Mouse (Mus musculus) layer of hippocampus, adult 9-11 months (tissue): ENCODE results near the gene Rabgap1l.
"Not testable (repeated sequence)": the region's sequence is repeated elsewhere in the genome, so short reads cannot be mapped to it uniquely, and the experiment has no call there.

ENCODE experiments used
- DNase-seq: peaks from one replicate; pipeline ENCODE4 v3.0.0; 2022

Gene Rabgap1l

DNA sequence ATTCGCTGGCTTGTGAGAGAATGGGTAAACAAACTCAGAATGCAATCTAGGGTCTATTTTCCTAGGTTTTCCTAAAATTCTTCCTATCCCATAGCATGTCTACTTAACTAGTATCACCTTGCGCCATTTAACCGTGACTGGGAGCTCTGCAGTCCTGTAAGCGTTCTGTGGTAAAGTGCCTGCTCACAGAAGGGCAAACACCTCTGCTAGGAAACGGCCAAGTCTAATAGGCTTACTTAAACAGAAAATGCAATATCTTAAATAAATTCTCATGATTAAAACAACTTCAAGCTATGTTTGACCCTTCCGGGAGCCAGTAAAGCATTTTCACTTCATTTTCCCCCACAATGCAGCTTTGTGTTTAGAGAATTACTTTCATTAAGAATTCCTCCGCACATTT lies 484.5 kb downstream of the Rabgap1l start:
- DNase-seq, result no peak

- DNase-seq, result no peak
Observed at GRCm38 (mm10) chr1:160306866-160307616, 486.0 kb downstream of the Rabgap1l start.

- no peak for DNase-seq
Observed at GRCm38 (mm10) chr1:160306336-160306735, 486.7 kb downstream of the Rabgap1l start.

DNA sequence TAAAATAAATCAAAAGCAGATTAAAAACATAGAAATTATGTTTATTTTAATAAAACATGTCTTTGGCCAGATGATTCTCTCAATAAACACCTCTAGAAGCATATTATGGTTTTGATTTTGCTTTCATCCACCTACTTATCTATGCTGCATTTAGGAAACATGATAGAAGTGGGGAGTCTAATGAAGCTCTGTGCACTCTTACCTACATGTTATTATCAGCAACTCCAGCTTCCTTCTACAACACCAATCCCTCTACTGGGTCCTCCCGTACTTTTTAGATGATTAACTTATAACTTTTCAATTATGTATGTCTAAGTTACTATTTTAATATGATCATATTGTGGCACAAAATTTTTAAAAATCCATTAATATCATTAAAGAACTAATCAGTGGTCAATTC lies 487.2 kb downstream of the Rabgap1l start:
- DNase-seq, result no peak

DNA sequence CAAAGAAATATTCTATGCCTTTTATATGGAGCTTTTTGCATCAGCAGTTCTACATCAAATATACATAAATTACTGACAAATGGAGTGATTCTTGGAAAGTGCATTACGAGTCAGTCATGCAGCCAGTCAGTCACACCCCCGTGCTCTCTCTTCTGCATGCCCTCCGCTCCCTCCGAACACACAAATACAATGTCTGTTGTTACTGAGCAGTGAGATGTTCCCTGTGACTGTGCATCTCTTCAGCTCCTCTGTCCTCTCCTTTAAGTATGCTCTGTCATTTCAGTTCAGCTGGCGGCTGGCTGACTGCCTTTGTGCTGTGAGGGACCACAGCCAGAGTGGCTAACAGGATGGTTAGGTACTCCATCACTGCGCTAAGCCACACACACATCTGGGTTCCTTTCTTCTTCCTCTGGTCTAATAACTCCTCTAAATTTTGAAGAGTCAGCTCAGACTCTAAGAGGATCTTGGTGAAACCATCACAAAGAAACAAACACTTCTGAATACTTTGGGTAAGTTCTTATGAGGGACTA lies 488.0 kb downstream of the Rabgap1l start:
- no peak for DNase-seq

DNA sequence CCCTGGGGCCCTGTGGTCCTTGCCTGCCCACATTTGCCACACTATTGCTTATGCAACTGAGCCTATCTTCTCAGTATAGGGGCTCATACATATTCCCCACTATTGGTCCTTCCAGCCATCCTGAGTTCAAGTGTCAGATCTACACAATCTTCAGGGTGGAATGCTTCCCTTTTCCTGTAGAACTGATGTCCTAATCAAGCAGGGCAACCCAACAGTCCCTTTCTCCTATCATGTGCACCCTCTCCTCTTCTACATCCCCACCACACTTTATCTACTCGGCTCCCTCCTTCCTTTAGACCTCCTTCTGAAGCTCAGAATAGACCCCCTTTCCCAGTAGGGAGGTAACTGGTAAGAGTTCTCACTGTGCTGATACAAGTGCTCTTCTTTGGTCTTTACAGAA lies 490.7 kb downstream of the Rabgap1l start:
- no peak for DNase-seq

GRCm38 (mm10) chr1:160301156-160301555 lies 491.9 kb downstream of the Rabgap1l start:
- no peak for DNase-seq

- DNase-seq, result no peak
Observed at GRCm38 (mm10) chr1:160300704-160301103, 492.3 kb downstream of the Rabgap1l start.

DNA sequence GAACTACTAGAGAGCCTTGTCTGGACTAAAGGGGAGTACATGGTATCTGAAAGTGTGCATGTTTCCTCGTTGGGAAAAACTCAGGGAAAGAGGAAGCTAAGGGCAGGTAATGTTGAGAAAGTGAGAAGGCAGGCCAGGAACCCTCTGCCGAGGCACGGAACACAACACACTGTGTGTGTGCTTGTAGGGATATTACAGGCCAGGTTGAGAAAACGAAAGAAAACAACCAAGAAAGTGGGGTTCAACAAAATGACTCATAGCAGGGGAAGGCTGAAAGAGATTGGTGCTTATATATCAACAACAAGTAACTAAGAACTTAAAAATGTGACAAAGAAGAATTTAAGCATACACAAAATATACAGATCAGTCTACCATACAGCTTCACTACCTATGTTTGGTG lies 493.0 kb downstream of the Rabgap1l start:
- DNase-seq, result no peak

- DNase-seq, result no peak
Observed at GRCm38 (mm10) chr1:160298893-160299292, 494.1 kb downstream of the Rabgap1l start.

- DNase-seq, result no peak
Observed at GRCm38 (mm10) chr1:160297701-160298100, 495.3 kb downstream of the Rabgap1l start.

DNA sequence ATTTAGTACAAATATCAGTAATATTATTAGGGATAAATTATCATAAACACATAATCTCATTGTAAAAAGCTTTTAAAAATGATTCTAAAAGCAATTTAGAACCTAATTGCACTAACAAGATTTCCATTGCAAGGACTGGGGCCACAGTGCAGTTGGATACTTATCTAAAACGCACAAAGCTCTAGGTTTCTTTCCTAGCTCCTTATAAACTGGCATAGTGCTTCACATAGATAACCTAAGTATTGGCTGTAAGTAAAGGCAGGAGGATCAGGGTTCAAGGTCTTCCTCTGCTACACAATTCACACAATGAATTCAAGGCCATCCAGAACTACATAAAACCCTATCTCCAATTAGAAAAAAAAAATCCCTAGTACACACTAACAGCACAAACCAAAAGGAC lies 497.7 kb downstream of the Rabgap1l start:
- DNase-seq, result no peak

GRCm38 (mm10) chr1:160293488-160293887 lies 499.5 kb downstream of the Rabgap1l start:
- DNase-seq, result no peak

- peak; percentile 77 for DNase-seq
Observed at GRCm38 (mm10) chr1:160292058-160292457, 501.0 kb downstream of the Rabgap1l start.

- no peak for DNase-seq
Observed at GRCm38 (mm10) chr1:160290242-160290641, 502.8 kb downstream of the Rabgap1l start.

GRCm38 (mm10) chr1:160287058-160287645 lies 505.9 kb downstream of the Rabgap1l start:
- no peak for DNase-seq

- DNase-seq, result peak; percentile 61
Observed at GRCm38 (mm10) chr1:160286400-160287057, 506.5 kb downstream of the Rabgap1l start.

GRCm38 (mm10) chr1:160284241-160284640 lies 508.8 kb downstream of the Rabgap1l start:
- no peak for DNase-seq

- DNase-seq, result not testable (repeated sequence)
Observed at GRCm38 (mm10) chr1:160282166-160282874, 510.7 kb downstream of the Rabgap1l start.

GRCm38 (mm10) chr1:160281337-160282084 lies 511.5 kb downstream of the Rabgap1l start:
- no peak for DNase-seq

DNA sequence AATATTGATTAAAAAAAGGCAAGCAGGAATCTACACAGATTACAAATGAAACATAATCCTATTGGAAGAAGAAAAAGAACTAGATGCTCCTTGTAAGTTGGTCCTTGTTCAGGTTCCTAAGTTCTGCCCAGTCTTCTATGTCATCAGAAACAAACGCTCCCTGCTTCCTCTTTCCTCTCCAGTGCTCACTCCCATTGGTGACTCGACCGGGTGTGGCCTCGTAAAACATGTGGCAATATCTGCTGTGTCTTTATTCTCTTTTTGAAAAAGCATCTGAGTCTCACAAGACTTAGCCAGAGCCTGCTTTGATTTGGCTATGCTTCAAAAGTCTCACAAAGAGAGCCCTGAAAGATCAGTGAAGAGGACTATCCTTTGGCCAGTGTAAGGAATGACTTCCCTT lies 512.4 kb downstream of the Rabgap1l start:
- no peak for DNase-seq

GRCm38 (mm10) chr1:160277940-160278682 lies 514.9 kb downstream of the Rabgap1l start:
- peak; percentile 91 for DNase-seq
